Mouse (Mus musculus) mouse embryonic stem cell (cell line): ENCODE results near the gene Bcl2.

Experiments
- in situ Hi-C, 2 experiments: fragments of 300-500 bp; cut with MboI; formaldehyde crosslinking; loops; 1 replicate in 1 of 2; 3 replicates in 1 of 2; pipeline ENCODE4 v1.14.3; 2019 to 2020; ENCODE audit warnings: low sequenced_read_pairs in 2 of 2, low pct_unique_long_range_greater_than_20kb in 1 of 2, mixed read lengths in 1 of 2; ENCODE audit not compliant: unreplicated experiment in 1 of 2

Gene Bcl2

GRCm38 (mm10) chr1:106716141-106716540 lies 2.1 kb upstream of the Bcl2 start:
- in situ Hi-C loops = loop anchor here in 1 of 2 experiments (25.0 kb wide), 1 partner anchor 179 kb away; no protein-coding TSS in a partner anchor

DNA sequence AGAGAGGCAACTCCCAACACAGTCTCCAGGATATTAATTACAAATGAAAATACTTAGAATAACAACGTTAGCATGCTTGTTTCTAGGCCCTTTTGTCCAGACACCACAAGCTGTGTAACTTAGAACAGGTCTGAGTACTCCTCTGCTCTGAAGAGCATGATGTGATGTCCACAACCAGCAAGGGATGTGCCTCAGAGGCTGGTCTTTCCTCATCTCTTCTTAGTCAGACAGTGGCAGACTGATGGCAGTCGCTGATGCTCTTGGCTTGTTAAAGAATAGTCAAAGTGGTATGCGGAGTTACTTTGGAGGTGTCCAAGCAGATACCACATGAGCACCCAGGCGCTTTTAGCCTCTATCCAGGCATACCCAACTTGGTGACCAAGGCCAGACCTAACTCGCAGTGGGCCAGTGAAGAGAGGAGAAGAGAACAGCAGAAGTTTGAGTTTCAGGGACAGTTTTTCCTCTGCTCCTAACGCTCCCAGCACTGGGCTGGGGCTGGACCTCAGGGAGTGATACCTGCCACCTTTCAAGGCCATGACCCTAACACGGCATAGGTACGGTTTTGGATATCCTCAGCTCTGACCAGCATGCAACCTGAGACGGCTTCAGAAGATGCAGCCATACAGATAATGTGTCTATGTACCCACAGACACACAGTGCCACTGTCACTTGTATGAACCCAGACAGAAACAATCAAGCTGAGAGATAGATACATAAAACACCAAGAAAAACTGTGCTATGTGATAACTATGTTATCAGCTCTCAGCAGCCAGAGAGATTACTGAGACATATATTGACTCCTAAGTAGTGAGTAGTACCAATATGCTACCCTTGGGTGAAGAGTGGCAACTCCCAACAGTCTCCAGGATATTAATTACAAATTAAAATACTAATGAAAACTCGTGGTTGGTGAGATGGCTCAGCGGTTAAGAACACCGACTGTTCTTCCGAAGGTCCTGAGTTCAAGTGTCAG lies 1.3 kb upstream of the Bcl2 start:
- in situ Hi-C loops = loop anchor here in 1 of 2 experiments (25.0 kb wide), 1 partner anchor 178 kb away; no protein-coding TSS in a partner anchor

DNA sequence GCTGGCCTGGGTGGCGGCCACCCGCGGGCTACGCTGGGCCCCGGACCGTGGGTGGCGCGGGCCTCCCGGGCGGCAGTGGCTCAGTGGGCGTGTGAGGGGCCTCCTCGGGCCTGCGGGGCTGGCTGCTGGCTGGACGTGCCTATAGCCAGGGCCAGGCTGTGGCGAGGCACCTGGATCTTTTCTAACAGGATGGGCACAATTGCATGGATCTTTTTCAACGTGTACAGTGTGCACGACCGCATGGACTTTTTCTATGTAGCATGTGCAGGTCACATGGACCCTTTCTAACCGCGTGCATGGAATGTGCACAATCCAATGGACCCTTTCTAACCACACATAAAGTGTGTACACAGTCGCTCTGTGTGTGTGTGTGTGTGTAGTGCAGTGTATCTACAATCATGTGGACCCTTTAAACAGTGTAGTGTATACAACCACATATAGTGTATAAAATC lies 482 bp upstream of the Bcl2 start:
- in situ Hi-C loops = loop anchor here in 1 of 2 experiments (25.0 kb wide), 1 partner anchor 177 kb away; no protein-coding TSS in a partner anchor

GRCm38 (mm10) chr1:106712330-106712729 lies 1.7 kb downstream of the Bcl2 start:
- in situ Hi-C loops = loop anchor here in 1 of 2 experiments (25.0 kb wide), 1 partner anchor 175 kb away; no protein-coding TSS in a partner anchor

GRCm38 (mm10) chr1:106711356-106712125 lies 2.5 kb downstream of the Bcl2 start:
- in situ Hi-C loops = loop anchor here in 1 of 2 experiments (25.0 kb wide), 1 partner anchor 174 kb away; no protein-coding TSS in a partner anchor

DNA sequence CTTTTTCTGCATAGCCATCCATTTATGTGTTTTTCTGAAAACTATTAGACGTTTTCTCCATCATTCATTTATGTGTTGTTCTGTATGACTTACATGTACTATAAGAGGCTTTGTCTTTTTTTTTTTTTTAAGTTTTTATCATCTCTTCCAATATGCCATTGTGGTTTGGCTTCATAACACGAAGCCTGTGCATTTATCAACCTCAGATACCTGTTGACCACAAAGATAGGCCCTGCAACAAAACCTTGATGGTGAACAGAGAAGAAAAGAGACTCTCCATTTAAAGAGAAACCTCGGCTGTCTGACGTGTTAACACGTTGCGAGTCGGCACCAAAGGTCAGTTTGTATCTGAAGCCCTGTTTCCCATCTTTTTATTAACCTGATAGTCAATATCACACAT lies 3.9 kb downstream of the Bcl2 start:
- in situ Hi-C loops = loop anchor here in 1 of 2 experiments (25.0 kb wide), 1 partner anchor 173 kb away; no protein-coding TSS in a partner anchor

DNA sequence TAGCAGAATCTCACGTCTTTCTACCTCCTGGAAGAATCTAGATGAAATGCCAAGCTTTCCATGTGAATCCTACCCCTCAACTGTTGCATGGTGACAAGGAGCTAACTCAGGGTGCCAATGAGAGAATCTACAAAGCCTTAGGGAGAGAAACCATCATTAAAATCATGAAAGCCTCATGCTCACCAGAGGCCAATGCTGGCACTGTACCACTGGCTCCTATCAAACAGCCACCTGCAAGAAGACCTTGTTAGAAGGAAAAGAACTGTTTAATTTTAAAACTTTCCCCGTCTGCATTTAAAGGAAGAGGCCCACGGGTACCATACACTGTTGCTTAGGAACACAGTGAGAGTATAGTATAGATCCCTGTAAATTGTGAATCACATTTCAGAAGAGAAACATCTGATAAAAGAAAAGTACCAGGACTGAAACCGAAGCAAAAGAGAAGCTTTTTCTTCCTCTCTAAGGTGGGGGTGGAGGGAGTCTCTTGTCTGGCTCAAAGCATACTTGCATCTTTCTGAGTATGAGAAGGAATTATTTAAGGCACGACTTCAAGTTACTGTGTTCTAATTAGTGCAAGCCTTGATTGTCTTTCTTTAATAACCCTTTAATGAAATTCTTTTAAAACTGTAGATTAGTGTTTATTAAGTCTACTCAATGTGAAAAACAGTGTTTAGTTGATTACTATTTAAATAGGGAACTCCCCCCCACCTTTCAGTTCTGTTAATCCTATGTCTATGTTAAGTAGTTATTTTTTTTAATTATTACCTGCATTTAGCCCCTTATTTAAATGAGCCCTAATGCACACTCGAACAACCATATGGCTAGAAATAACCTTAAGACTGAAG lies 6.8 kb downstream of the Bcl2 start:
- in situ Hi-C loops = loop anchor here in 1 of 2 experiments (25.0 kb wide), 1 partner anchor 170 kb away; no protein-coding TSS in a partner anchor

GRCm38 (mm10) chr1:106703183-106703582 lies 10.9 kb downstream of the Bcl2 start:
- in situ Hi-C loops = loop anchor here in 1 of 2 experiments (25.0 kb wide), 1 partner anchor 166 kb away; no protein-coding TSS in a partner anchor

- in situ Hi-C loops = loop anchor here in 1 of 2 experiments (25.0 kb wide), 1 partner anchor 165 kb away; no protein-coding TSS in a partner anchor
These were observed 11.5 kb downstream of the Bcl2 start for GRCm38 (mm10) chr1:106702471-106703175.

- in situ Hi-C loops = loop anchor here in 1 of 2 experiments (25.0 kb wide), 1 partner anchor 163 kb away; no protein-coding TSS in a partner anchor
These were observed 13.5 kb downstream of the Bcl2 start for GRCm38 (mm10) chr1:106700520-106701114.

GRCm38 (mm10) chr1:106696472-106696871 lies 17.6 kb downstream of the Bcl2 start:
- in situ Hi-C loops = no loop called here

DNA sequence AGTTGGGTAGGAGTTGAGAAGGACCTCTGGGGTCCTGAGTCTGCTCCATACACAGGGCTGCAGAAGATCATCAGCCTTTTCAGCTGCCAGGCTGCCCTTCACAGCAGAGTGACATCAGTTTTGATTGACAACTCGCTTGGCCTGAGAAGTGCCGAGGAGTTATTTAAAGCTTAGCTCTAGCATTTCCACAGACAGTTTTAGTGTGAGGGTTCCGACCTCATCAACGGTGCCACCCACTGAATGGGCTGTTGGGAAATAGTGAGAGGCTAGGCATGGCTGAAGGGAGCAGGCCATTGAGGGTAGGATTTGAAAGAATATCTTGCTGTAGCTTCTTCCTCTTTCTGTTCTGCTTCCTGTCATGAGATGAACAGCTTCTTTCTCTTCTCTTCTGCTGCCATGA lies 18.4 kb downstream of the Bcl2 start:
- in situ Hi-C loops = no loop called here

GRCm38 (mm10) chr1:106694316-106694715 lies 19.8 kb downstream of the Bcl2 start:
- in situ Hi-C loops = no loop called here

GRCm38 (mm10) chr1:106692599-106692998 lies 21.5 kb downstream of the Bcl2 start:
- in situ Hi-C loops = no loop called here

DNA sequence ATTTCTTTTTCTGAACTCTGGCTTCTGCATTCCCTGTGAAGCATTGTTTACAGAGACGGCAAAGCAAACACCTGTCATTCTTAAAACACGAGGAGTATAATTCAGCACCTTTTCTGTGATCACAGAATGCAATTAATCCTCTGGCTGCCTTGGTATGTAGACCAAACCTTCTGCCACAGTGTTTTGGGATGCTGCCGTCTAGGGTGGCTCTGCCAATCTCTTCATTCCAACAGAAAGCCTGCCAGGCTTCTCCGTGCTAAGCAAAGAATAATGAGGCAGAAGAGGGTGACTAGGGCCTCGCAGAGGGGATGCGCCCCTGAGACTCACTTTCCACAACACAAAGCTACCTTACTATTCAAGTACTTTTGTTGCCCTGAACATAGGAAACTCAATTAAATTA lies 23.2 kb downstream of the Bcl2 start:
- in situ Hi-C loops = no loop called here

DNA sequence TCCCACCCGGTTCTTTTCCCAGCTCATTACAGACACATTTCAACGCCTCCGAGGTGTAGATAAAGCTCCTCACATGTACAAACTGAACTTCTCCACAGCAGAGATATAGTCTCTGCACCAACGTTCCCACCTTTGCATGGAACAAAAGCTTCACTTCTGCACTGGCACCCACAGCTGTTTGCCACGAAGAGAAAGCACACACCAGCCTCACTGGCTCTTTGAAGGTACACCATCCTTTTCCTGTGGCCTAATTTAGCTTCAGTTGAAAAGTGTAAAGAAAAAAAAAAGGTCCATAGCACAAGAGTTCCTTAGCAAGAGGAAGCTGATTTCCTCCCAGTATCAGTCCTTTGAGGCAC lies 25.9 kb downstream of the Bcl2 start:
- in situ Hi-C loops = no loop called here
